Mouse (Mus musculus) brain, embryonic 14.5 days (tissue): ENCODE results near the gene Bsn.

Experiments
- CTCF ChIP-seq: fragments of 200-500 bp; IDR thresholded peaks from 2 replicates; pipeline ENCODE4 v1.5.1; 2012; ENCODE audit warnings: inconsistent platforms, mild to moderate bottlenecking, moderate library complexity, borderline replicate concordance; ENCODE audit not compliant: insufficient read depth, insufficient read length; ENCODE audit errors: extremely low read depth
- POLR2A ChIP-seq: fragments of 200-500 bp; IDR thresholded peaks from 2 replicates; pipeline ENCODE4 v1.6.1; 2012; ENCODE audit warnings: mild to moderate bottlenecking, inconsistent platforms, borderline replicate concordance; ENCODE audit not compliant: poor library complexity, insufficient read depth, insufficient read length, severe bottlenecking; ENCODE audit errors: extremely low read depth

GRCm38 (mm10) chr9:108163646-108164284 lies 26.4 kb downstream of the Bsn start:
- TF ChIP-seq CTCF (no peak), POLR2A (no peak)
